Mouse (Mus musculus) CD8-positive naive resting alpha-beta T cell, adult 57 days (primary cell): ENCODE measurements around the gene Gm38393. TPM values are rescaled to one million over a fixed set of nuclear protein-coding genes. Genes with fewer than 3 reads are reported as not detected.

Experiments used
- total RNA-seq: library from RNA; stranded (reverse); gene quantifications from one replicate; pipeline ENCODE4 v1.2.4, GENCODE M21; 2023

Gene Gm38393
- 4.0 TPM for total RNA-seq

DNA sequence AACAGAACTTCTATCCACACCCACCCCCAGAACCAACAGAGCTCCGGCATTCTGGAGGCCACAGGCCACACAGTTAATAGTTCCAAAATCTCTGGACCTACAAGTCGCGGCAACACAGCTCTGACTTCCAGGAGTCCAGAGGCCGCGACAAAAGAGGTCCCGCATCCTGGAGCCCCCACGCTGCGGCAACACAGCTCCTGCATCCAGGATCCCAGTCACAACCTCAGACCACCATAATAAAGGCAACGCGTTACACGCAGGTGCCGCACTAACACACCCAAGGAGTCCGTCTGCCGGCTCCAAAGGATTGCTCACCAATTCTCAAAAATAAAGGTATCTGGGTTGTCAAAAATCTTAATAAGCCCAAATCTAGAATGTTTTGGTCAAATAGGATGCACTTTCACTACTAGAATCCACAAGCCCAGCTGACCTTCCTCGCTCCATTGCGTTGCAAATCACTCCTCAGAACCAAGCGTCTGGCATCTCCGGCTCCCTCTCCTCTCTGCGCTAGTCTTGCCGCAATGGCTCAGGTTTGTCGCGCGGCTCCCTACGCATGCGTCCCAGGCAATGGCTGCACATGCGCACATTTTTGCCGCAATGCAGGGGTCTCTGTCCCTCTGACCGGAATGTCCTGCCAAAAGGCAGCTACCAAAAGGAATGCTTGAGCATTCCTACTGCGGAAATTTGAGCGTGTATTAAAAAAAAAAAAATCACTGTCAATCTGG is at the start of gene Gm38393, which contains the start of gene Snurf:
Gene Gm38393, minus strand, starts transcription at position 459 of the 725 bp plus-strand sequence.
Gene Snurf, minus strand, starts transcription at position 444 of the 725 bp plus-strand sequence.

Other genes starting within 250 kb of the Gm38393 start
- 32.9 TPM for gene Snurf, start within 50 bp of the Gm38393 start, total RNA-seq
- gene Snrpn, start 135.2 kb upstream of the Gm38393 start, total RNA-seq, result 12.3 TPM